Mouse (Mus musculus) CD4-positive, CD25-positive, alpha-beta regulatory T cell, adult 2 months (primary cell): Measurements from ENCODE around the gene Dab1.

Experiments used
- DNase-seq: peaks from one replicate; pipeline ENCODE4 v3.0.0-alpha.2; 2012; ENCODE audit warnings: low read depth, low spot score

Gene Dab1

GRCm38 (mm10) chr4:104666831-104667551 is 1047.8 kb downstream of the Dab1 start:
- DNase-seq = no peak

- DNase-seq = no peak
These were observed 1048.9 kb downstream of the Dab1 start for GRCm38 (mm10) chr4:104668061-104668460.

- DNase-seq = no peak
These were observed 1050.2 kb downstream of the Dab1 start for GRCm38 (mm10) chr4:104669406-104669805.

GRCm38 (mm10) chr4:104670741-104671140 is 1051.6 kb downstream of the Dab1 start:
- no peak for DNase-seq

- no peak for DNase-seq
These were observed 1054.2 kb downstream of the Dab1 start for GRCm38 (mm10) chr4:104673317-104673716.

DNA sequence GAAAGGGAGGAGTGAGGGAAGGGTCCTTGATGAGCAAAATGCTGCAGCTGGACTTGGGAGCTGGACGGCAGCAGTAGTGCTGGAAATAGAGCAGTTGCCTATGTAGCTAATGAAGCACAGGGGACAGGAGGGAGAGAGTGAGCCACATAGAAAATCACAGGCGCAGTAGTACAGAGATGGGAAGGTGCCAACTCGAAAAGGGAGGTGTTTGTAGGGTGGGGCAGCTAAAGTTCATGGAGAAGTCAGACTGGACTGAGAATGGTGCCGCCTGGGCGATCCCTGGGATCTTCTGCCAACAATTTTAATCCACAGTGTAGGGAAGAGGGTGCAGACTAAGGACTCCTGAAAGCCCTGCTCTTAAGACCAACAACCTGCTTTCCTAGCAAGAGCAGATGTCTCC is 1055.5 kb downstream of the Dab1 start:
- DNase-seq = no peak

- no peak for DNase-seq
These were observed 1059.1 kb downstream of the Dab1 start for GRCm38 (mm10) chr4:104678234-104678633.

DNA sequence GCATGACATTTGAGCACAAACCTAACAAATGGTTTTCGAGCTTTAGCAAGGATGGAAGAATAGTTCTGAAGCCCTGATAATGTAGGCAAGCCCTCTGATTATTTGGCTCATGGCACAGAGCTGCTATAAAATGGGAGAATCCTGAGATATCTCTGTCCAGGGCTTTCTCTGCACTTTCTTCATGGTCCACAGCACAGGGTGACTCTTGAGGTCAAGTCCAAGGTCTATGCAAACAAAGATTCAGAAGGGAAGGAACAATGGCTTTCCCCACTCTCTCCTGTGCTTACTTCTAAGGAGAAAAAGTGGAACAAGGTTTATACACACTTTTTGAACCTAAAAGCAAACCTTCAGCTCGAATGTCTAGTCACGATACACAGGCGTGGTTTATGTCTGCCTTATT is 1061.3 kb downstream of the Dab1 start:
- no peak for DNase-seq

- DNase-seq = no peak
These were observed 1067.1 kb downstream of the Dab1 start for GRCm38 (mm10) chr4:104686137-104686809.

DNA sequence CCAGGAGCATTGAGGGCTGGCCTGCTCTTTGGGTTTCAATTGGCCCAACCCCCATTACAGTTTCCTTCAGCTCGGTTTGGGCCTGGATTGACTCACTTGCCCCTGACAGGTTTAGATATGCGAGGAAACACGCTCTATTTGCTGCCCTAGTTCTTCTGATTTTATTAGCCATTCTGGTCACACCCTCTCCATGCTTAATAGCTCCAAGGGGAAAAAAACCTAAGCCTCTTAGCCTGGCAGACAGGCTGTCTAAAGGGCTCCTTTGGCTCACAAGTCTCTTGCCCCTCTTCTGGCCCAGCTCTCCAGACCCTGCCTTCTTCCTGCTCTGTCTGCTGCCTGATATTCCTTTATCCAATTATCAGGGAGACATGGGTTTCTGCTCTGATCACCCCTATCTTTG is 1069.9 kb downstream of the Dab1 start:
- no peak for DNase-seq

GRCm38 (mm10) chr4:104691026-104691425 is 1071.9 kb downstream of the Dab1 start:
- DNase-seq = no peak

DNA sequence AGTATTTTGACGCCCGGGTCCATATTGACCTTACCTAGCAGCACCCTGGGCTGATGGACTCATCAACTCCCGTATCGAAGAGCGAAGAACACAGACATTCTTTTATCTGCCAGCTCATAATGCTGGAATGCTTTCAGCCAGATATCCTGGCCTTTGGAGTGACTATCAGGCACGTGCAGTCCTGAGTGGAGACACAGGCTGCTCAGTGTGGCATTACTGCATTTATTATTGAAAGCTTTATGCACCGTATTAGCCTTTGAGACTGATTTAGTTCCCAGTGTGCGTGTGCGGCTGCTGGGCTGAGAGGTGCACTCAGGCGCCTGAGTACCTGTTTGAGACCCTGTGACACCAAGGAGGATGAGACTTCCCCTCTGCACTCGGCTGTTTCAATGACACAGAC is 1075.0 kb downstream of the Dab1 start:
- DNase-seq = no peak

GRCm38 (mm10) chr4:104696522-104696921 is 1077.4 kb downstream of the Dab1 start:
- no peak for DNase-seq

DNA sequence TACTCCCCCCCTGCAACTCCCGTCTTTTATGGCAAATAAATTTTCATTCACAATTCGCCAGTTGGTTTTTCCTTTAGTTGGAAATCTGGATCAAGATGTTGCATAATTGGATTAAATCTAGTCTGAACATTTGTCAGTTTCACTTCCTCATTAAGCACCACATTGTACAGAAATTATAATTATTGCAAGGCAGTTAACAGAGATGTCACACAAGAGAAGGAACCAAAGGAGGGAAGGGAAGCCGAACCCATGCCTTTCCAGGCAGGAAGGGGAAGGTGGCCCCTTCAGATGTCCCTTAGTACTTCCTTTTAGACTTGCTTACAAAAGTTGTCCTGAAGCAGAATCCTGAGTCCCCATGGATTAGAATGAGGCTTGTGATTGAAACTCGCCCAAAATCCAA is 1078.5 kb downstream of the Dab1 start:
- DNase-seq = no peak

DNA sequence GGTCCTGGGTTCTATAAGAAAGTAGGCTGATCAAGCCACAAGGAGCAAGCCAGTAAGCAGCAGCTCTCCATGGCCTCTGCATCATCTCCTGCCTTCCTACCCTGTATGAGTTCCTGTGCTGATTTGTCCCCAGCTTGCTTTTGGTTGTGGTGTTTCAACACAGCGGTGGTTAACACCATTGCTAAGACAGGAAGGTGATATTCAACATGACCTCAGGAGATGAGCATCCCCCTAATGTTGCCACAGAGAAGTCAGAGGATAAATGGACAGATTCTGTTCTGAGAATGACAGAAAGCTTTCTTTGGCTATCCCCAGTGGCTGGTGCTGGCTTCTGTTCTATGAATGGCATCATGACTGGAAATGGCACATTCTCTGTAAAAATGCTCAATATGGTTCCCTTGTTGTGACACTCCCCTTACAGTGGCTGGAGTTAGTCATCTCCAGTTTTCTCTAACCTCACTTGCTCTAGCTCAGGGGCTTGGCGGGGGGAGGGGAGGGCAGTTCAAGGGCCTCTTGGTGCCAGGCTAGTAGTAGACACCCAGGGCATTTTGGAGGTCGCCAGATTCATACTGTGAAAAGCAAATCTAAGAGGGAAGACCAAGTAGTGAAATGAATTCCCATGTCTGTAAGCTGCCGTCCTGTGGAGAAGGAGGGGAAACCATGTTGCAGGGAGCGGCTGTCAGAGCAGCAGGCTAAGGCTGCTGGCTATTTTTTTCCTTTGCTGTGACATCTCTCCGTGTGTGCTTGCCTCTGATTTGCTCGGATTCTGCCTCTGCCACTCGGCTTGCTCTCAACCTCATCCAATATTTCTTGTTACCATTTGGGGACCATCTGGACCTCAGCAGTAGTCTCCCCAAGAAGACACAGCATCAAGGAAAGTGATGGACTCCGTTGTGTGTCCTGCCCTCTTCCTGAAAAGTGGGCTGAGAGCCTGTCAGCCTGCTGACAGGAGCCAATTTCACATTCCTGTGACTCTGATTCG is 1086.8 kb downstream of the Dab1 start:
- no peak for DNase-seq

- no peak for DNase-seq
These were observed 1093.4 kb downstream of the Dab1 start for GRCm38 (mm10) chr4:104712338-104713083.

DNA sequence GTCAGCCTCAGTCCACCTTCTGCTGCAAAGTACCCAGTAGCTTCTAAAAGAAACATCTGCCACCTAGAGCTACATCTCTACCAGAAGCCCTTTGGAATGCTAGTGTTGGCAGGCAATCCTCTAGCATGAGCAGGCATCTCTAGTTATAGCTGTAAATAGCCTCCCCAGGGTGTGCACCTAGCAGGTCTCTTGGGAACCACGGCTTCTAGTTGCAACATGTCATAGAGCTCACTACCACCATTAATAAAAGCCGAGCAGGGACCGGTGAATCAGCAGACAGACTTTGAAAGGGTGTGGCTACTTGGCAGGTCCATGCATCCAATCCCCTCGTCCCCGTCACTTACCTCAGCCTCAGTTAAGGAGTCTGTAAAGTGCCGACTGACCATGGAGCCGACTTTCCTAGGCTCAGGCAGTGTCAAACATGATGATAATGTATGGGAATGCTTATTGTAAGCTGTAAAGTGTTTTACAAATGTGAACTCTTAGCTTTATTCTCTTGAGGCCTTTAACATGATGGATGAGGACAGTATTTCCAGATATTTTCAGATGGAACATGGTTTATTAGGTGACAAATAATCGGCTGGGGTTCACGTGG is 1095.9 kb downstream of the Dab1 start:
- DNase-seq = no peak

DNA sequence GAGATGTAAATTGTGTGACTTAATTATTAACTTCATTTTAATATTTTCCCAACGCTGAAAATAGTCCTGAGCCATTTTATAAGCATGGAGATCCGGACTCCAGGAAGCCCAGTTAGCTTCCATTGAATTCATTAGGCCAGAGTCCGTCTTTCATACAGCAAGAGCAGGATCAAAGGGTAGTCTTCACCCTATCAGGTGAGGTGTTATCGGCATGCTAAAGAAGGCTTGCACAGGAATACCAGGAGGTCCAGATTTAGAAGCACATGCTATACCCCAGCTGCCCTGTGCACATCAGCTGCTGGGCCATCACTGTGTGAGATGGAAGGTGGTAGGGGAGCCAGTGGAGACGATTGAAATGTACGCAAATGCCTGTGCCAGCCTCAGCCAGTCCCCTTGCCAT is 1096.7 kb downstream of the Dab1 start:
- no peak for DNase-seq

DNA sequence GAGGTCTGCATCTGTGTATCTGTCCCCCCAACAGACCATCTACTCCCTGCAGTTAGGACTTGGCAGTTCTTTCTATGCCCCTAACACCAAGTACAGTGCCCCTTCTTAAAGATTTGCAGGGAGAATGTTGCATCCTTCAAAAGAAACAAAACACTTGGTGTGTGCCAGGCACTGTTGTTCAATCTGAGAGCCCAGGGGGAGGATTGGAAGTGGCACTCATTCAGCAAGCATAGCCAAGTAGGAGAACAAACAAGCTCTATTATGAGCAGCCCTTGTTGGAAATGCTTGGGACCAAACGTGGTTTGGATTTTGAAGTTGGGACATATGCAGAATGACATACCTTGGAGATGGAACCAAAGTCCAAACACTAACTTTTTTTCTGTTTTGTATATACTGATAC is 1097.3 kb downstream of the Dab1 start:
- DNase-seq = no peak

DNA sequence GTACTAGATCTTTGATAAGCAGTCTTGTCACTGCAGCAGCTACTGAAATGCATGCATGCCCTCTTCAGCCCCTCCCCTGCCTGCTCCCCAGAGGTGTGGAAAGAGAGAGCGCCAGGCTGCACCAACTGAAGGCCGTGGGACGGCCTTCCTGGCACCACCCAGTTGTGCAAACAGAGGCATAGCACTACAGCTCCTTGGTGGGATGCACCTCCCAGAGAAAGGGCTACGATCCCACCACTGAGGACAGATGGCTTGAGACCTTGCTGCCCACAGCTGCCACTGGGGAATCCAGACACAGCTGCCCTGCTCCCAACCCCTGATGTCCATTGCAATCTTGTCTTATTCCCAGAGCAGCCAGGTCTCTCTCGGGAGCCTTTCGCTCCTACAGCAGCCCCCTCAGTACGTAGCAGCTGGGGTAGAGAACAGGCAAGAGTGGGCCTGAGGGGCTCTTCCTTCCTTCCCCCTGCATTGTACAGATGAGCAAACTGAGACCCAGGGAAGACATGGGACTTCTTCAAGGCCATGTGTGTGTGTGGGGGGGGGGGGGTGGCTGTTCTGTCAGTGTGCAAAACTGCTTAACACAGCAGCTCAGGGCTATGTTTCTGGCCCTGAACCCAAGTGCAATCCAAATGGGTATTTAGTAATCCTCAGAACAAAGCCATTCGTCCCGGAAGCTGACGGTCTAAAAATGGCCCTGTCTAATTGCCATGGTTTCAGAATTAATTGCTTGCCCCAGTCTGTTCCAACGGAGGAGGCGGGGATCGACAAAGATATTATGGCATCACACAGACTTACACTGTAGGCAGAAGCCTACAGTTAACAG is 1100.0 kb downstream of the Dab1 start:
- no peak for DNase-seq
